Mouse (Mus musculus) lung, postnatal 0 days (tissue): ENCODE data around the gene Ssh2.

Source experiments
- CTCF ChIP-seq: IDR thresholded peaks from 2 replicates; pipeline ENCODE4 v1.5.1; 2016; ENCODE audit warnings: antibody characterized with exemption, mild to moderate bottlenecking
- EP300 ChIP-seq: IDR thresholded peaks from 2 replicates; pipeline ENCODE4 v1.6.1; 2016; ENCODE audit warnings: antibody characterized with exemption, mild to moderate bottlenecking, control low read depth

DNA sequence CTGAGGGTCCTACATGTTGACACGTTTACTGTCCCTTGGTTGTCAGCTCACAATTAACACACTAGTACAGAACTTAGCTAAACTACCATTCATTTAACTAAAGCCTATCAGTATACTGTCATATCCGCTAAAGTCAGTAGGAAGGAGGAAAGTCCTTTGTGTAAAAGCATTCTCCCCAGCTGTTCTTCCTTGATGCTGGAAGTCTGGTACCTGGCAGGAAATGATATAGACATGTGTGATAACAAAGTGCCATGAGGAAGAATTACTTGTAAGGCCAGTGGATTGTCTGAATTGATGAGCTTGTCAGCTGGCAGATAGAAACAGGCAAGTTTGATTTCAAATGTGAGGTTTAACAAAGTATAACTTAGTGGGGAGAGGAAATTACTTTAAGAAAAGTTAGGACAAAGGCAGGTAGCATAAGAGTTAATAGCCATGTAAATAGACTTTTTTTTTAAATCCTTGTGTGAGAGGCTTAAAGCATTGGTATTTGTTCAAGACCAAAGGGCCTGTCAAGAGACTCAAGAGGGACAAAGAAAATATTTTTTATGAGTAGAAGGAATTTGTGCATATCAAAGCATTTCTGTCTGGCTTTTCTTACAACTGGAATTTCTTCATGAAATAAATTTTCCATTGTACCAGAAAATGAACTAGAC is 153.2 kb downstream of the Ssh2 start:
- TF ChIP-seq CTCF, result no peak
- TF ChIP-seq EP300, result no peak; the same call in 1 of the 2 replicates
